Mouse (Mus musculus) lung, adult 2 months (tissue): ENCODE results near the gene Lpcat2.

Experiments used
- CTCF ChIP-seq: fragments of 200-500 bp; IDR thresholded peaks from 2 replicates; pipeline ENCODE4 v1.5.1; 2011; ENCODE audit warnings: mild to moderate bottlenecking, low read length, control low read depth; ENCODE audit not compliant: insufficient read depth
- POLR2A ChIP-seq: fragments of 200-500 bp; IDR thresholded peaks from 2 replicates; pipeline ENCODE4 v1.6.1; 2011; ENCODE audit warnings: low read depth, mild to moderate bottlenecking, control low read depth, low read length, borderline replicate concordance; ENCODE audit errors: extremely low read depth

DNA sequence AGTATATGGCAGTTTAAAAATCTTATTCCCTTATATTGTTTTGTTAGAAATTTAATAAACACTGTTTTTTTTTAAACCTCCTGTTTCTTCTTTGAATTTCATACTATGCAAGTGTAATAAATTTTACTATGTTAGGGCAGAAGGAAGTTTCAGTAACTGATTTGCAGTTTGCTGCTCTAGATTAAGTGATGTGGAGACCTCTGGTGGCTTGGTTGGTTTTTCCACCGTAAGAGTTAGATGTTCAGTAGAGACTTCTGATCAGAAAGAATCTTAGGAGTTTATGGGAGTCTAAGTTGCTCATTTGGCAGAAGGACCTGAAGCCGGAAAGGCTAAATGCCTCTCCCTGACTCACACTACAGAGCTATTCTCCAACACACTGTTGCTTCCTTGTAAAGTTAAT is 28.6 kb downstream of the Lpcat2 start:
- no peak for TF ChIP-seq POLR2A
- no peak for TF ChIP-seq CTCF
